Mouse (Mus musculus) gastrocnemius, adult 8-10 months (tissue): ENCODE data around the gene Naga. TPM values are rescaled to one million over a fixed set of nuclear protein-coding genes. Genes with fewer than 3 reads are reported as not detected.
"Not testable (repeated sequence)": the region's sequence is repeated elsewhere in the genome, so short reads cannot be mapped to it uniquely, and the experiment has no call there.

ENCODE experiments used
- DNase-seq, 2 experiments: peaks; one replicate each; pipeline ENCODE4 v3.0.0; 2022; ENCODE audit warnings: low spot score in 2 of 2
- total RNA-seq, 4 experiments: library from RNA; stranded (reverse); gene quantifications; 2 replicates each; pipeline ENCODE4 v1.2.4; 2022

Naga gene
- total RNA-seq = 10 to 100 TPM in 2 of 4 experiments, 1 to 10 TPM in 2; 7.7 to 11.6 (median 10.1) TPM

DNA sequence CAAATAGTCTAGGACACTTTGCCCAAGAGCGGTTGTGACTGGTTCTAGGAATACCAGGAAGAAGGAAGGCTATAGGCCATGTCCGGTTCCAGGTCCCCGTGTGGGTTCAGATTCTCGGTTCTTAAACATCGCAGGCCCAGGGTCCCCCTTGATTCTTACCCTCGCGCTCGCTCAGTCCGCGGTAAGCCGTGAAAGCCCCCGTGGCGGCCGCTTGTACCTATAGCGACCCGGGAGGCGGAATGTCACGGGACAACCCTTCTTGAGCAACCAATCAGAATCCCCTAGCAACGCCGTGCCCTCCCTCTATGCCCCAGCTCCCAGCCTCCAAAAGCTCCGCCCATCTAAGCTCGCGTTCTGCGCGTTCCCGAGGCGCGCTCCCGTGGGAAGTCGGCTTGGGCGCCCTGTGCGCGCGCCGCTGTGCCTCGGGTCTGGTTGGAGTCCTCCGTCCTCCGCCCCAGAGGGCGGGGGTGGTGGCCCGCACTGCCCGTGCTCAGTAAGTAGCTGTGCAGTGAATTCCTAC, at the start of gene Naga, which contains the start of the genes Pheta2 and Smdt1:
Gene Naga (minus strand): TSS at position 333 of the 520 bp plus-strand sequence.
Gene Pheta2 (plus strand): TSS at position 350 of the 520 bp plus-strand sequence.
Gene Smdt1 (plus strand): TSS at position 367 of the 520 bp plus-strand sequence.
- DNase-seq = peak; percentile 94 to 97

DNA sequence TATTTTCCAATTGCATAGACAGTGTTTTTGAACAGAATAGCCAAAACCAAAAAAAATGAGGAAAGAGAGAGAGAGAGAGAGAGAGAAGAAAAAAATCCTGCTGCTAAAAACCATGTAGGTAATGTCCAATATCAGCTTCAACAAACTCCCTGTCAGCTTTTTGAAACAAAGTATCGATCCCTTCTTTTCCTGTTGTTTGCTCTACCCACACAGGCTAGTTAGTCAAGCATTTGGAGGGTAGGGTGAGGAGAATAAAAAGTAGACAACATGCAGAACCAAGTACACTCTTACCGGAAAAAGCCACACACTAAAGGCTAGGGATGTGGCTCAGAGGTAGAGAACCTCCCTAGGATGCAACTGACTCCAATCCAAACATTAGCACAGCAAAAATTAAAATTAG, 47.0 kb upstream of the Naga start:
- no peak for DNase-seq

DNA sequence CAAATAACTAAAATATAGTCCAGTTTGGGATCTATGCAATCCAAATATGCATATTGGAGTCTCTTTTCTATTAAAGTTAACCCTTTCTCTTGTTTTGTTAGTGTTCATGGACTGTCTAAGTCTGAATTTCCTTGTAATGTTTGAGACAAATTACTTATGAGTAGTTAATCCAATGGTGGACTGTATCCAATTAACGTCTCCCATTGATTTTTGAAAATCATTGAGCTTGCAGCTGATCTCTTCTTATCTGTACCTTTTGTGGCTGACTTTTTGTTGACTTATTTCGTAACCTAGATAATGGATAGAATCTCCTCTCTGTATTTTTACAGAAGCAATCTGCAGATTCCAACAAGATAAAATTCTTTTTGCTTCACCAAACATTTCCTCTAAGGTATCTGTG, 43.7 kb upstream of the Naga start:
- no peak for DNase-seq

DNA sequence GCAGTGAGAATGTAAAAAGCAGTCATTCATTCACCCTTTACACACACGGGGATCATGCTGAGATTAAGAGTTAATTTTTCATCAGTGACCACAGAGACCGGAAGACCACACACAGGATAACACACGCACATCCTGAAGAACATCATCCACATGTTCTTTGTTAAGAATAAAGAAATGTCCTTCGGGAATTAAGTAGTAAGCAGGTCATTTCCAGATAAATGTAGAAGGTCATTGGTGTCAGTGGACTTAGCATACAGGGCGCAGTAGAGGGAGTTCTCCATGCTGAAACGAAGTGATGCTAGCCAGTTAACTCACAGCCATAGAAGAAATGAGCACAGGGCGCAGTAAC, 42.0 kb upstream of the Naga start:
- no peak for DNase-seq

DNA sequence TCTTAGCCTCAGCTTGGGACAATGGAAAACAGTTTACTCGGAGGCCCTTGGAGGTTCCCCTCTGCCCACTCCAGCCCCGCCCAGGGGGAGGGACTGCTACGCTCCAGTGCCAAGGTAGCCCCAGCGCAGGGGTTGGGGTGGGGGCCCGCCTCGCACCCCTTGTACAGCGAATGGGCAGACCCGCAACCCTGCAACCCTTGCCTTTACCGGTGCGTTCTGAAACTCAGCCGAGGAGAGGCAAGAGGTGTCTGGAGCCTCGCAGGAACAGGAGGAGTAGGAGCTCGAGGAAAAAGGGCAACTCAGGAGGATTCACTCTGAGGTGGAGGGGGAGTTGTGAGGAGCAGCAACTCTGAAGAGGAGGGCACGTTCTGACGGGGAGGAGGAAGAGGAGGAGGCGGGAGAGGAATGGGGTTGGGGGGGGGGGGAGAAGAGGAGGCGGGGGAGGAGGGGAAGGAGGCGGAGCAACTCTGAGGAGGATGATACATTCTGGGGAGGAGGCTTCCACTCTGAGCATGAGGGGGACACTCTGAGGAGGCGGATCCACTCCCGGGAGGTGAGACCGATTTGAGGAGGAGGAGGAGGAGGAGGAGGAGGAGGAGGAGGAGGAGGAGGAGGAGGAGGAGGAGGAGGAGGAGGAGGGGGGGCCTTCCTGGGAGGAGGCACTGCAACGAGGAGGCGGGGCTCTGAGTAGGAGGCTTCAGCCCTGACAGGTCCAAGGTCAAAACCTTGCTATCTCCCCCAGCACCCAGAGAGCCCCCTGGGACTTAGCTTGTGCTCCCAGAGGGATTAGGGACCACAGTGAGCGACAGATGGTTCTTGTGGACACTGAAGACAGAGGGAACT, 41.4 kb upstream of the Naga start, which contains the start of gene Cyp2d22:
Gene Cyp2d22 (minus strand): TSS at position 390 of the 843 bp plus-strand sequence.
- DNase-seq = peak; percentile 32 to 57

DNA sequence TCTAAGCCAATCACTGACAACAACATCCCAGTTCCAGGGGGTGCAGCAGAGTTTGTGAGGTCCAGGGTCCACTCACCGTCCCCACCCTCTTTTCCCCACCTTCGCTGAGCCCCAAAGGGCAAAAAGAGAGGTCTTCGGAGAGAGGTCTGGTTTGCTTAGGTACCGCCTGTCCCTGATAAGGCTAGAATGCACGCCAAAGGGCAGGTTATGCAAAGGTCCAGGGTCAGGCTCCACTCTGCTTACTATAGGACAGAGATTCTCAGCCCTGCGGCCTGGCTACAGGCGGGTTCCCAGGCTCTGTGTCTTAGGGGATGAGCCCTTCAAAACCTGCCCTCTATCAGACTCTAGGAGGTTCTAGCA, 40.8 kb upstream of the Naga start:
- DNase-seq = no peak

DNA sequence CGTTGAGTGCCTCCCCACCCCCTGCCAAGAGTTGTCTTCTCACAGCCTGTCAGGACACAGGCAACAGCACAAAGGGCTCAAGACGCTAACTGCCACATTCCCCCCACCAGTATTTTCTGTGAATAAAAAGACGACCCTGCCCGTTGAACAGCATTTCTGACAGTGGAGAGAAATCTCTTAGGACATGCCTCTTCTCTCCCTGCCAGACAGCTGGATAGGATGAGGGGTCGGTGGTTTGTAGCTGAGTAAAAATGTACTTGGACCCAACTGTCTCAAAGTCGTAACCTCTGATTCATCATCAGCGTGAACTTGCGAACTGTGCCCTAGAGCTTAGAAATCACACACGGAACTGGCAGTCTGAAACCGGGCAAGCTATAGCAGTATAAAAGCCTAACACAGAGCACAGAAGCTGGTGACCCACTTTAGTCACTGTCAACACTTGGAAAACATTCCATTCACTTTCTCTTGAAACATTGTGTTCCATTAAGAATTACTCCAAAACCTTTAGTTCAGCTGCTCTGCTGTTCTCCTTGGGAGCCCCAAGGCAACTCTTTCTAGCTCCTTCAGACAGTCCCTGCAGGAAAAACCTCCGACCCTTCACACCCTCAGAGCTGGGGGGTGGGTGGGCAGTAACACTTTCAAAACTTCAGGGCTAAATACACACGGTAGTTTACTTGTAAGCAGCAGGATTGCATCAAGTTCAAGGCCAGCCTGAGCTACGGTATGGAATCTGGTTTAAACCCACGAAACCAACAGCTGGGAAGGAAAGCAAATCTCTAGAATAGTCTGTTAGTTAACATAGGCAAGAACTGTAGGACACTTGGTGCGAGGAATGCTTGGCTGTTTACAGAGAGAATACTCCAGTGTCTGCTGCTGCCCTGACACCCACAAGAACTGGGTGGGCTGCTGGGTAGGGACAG, 39.8 kb upstream of the Naga start:
- DNase-seq = no peak

DNA sequence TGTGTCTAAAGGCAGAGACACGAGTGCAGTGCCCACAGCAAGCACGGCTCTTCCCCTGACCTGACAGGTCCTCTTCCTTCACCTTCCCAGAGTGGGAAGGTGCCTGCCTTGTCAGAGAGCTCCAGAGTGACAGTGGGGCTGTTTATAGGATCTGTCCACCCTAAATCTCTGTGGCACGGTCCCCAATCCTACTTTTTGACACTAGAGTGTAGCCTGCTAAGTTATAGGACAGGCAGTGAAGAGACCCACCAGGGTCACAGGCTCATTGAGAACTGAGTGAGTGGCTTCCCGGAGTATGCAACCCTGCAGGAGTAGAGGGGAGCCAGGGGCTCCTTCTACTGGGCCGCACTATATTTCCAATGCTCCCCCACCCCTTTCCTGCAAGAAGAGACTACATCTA, 39.0 kb upstream of the Naga start:
- no peak for DNase-seq

DNA sequence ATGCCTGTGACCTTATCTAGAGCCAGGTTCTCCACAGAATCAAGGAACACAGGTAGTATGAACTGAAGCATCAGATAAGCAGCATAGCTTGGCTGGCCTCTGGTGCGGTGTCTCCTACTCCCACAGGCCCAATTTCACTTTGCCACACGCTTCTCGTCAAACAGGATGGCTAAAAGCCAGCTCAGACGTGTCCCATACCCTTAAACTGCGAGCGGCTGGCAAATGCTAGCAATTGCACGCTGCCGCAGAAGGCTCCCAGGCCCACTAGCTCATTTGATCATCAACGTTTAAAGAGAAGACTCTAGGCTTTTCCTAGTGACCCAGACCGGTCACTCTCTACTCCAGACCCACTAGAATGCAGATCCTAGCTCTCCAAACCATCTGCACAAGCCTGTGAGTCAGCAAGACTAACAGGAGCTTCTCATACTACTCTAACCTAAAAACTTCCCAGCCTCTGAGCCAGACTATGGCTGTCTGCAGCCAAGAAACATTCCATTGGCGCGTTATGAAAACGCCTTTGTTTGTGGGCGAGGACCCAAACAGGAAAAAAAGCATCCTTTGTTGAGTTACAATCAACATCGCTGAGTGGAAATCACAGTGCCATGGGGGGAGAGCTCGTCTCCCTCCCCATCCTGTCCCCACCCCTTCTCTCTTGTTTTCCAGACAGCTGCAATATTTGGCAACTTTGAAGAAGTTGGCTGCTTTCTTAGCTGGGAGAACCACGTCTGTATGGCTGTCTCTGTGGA, 37.8 kb upstream of the Naga start:
- DNase-seq = peak; percentile 61 to 71

DNA sequence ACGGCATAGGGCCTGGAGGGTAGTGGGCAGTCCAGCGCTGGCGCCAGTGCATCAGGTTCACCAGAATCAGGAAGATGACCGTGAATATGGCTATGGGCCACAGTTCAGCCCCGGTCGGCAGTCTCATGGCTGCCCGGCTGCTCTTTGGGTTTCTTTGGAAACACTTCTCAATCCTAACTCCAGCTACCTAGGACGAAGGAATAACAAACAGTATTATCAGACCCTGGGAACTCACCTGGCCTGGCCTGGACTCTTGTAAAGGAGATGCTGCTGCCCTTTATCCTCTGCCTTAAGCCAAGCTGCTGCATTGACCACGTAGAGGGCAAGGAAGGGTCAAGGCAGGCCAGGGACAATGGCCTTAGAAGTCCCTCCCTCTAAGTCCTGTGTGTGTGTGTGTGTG, 37.1 kb upstream of the Naga start:
- DNase-seq = no peak

DNA sequence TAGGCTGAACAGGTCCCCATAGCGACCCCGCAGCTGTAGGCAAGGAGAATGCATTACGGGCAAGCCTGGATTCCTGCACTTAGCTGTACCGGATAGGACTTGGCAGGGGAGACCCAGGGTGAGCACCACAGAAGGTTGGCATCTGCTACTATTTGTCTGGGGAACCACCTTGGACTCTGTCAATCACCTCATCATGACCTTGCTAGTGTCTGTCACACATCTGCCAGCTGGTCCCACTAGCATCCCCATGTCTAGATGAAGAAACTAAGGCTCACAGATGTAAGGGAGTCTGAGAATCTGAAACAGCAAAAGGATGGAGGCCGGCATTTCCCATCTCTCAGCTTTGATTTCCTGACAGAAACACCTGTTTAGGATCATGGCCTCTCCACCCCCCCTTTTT, 35.7 kb upstream of the Naga start:
- DNase-seq = no peak

DNA sequence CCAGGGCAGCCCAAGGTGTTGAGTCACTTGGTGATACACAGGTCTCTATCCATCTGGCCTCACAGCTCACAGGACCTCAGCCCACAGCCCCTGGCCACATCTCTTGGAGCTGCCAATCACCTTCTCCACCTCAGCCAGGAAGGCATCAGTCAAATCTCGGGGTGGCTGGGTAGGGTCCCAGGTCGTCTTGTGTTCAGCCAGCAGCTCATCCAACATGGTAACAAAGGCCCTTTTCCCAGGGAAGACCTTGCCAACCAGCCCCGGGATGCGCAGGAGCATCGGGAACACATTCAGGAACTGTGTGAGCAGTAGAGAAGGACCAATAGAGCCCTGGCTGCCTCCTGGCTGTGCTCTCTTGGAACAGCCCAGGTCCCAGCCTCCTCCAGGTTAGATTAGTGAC, 34.3 kb upstream of the Naga start:
- no peak for DNase-seq

DNA sequence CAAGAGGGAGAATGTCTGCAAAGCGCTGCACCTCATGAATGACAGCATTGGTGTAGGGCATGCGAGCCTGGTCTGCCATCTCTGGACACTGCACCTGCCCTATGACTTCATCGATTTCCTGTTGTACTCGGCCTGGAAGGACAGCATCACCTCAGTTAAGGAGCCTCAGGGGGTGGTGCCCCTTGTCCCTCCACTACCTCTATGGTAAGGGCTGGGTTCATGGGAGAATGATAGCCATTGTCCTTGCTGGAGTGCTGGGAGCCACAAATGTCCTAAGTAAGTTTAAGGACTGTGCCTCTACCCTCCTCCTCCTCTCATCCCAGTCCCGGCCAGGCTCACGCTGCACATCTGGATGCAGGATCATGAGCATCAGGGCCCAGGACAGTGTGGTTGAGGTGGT, 33.7 kb upstream of the Naga start:
- DNase-seq = no peak

DNA sequence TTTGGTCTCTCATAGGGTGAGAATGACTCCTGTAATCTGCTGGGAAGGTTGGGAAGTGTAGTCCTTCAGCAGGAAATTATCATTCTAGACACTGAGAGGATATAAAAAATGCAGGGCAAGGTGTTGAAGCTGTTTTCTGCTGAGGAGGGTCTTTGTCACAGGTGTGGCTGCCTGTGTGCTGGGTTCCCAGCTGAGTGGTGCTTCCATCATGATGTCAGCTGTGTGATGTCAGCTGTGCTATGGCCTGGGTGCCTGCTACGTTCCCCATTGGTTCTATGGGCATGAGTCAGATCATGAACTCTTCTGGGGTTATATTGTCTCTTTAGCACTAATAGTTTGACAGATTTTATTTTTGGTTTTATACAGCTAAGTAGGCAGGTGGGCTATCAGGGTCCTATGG, 30.1 kb upstream of the Naga start:
- DNase-seq = no peak

DNA sequence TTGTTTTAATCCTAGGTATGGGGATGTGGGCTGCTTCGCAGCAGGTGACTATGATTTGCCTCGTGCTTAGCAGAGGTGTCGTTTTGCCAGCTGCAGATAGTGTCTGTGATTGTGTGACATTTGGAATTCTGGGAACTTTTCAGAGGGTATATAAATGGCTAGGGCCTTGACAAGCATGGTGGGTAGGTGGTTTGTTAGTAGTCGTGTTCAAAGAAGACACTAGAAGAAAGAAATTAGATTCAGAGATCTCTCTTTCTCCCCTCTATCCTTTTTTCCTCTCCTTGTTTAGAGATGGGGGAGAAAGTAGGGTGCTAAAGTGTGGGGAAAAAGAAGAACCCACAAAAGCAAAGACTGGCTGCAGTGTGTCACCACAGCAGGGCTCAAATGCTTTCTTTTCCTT, 29.4 kb upstream of the Naga start:
- DNase-seq = no peak

DNA sequence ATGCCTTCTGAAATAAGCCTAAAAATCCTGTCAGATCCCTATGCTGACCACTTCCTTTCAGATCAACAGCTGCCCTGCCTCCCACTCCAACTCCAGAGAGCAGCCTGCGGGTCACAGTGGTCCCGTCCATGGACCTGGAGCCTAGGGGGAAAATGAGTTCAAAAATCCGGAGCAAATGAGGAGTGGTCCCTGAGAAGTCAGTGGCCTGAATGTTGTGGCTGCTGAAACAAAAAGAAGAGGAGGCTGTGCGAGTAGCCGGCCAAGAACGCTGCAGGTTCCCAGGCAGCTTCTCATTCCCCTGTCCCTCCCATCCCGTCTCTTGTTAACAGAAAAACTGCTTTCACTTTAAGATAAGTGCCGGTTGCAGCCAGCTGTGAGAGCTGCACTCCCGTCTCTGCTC, 25.8 kb upstream of the Naga start:
- DNase-seq = not testable (repeated sequence)

DNA sequence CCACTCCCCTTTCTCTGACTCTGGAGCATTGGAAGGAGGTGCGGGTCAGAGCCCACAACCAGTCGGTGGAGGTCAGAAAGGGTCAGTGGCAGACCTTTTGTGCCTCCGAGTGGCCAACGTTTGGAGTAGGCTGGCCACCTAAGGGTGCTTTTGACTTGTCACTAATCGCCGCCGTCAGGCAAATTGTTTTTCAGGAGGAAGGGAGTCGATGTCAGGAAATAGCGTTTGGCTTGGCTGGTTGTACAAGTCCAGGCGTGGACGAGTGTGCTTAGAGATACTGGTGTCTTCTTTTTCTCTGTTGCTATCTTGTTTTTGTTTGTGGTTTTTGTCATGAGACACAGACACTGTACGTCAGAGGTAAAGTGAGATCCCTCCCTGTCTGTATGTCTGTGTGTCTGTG, 25.1 kb upstream of the Naga start:
- not testable (repeated sequence) for DNase-seq

DNA sequence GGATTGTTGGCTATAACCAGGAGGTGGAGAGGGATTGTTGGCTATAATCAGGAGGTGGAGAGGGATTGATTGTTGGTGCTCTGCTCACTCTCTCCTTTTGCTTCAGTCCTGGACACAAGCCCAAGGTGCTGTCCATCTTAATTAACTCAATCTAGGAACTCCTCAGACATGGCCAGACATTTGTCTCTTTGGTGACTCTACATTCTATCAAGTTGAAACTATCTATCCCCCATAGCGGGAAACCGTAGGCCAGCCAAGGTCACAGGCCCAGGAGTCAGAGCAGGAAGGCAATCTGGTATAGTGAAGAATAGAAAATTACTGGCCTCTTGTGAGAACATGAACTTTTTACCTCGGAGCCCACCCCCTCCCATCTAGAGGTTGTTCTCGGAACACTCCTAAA, 23.5 kb upstream of the Naga start:
- no peak for DNase-seq

DNA sequence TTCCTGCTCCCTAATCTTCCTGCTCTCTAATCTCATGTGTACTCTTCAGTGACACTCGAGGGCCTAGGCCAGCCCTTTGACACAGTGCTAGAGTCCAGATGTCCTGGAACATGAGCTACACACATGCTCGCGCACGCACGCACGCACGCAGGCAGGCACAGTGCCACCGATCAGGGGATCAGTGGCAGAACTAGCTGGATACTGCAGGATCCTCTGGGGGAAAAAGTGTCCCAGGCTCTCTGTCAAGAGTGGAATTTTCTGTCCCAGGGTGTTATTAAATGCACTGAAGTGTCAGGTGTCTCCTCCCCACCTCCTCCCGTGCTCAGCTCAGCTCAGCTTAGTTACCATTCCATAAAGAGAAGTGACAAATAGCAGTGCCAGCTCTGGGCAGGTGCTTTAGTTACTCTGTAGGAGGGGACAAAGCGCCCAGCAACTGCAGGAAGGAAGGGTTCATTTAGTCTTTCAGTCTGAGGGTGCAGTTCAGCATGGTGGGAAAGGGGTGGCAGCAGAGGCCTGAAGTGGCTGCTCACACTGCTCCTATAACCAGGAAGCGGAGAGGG, 22.8 kb upstream of the Naga start:
- DNase-seq = peak; percentile 59 to 67

DNA sequence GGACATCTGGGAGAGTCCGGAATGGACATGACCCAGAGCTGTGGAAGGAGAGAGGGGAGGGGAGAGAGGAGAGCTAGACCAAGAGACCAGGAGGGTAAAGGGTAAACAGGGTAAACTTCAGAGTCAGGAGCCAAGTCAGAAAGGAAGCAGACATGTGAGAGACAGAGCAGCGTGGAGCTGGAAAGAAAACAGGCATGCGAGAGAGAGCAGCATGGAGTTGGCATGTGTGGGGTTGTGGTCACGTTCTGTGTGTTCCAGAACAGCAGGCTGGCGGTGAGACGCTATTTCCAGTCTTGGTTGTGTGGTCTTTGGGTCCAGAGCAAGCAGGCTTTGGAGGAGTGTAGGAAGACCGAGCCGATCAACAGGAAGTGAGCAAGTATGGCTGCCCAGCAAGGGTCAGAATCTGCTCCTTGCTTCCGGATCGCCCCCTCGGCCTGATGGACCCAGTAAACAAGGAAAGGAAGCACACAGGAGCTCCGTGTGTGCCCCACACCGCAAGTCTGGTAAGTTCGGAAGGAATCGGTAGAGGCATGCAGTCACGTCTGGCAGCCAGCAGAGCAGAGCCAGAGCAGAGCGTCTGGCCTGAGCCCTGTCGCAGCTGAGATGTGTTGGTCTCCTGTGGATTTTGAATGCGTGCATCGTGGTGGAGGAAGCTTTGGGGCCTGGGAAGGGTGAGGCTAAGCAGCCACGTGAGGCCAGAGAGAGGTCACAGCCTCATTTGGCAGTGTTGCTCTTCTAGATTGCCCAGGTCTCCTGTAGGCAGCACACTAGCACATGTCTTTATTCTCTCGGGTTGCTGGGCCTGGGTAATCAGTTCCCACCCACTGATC, 19.9 kb upstream of the Naga start:
- DNase-seq = no peak
